Mouse (Mus musculus) liver (tissue): ENCODE measurements around the gene Spdye4a.
A peak's percentile ranks its signal among the peaks of the same experiment; 100 is the strongest.

Experiments
- DNase-seq: peaks from one replicate; pipeline ENCODE4 v3.0.0-alpha.2; 2020; ENCODE audit warnings: mixed read lengths

The Spdye4a gene

GRCm38 (mm10) chr5:143226790-143227189 is at the start of gene Spdye4a:
Gene Spdye4a, minus strand, starts transcription at chr5:143226890.
- DNase-seq, result no peak

- no peak for DNase-seq
Observed at GRCm38 (mm10) chr5:143275761-143276160, 49.1 kb upstream of the Spdye4a start.

DNA sequence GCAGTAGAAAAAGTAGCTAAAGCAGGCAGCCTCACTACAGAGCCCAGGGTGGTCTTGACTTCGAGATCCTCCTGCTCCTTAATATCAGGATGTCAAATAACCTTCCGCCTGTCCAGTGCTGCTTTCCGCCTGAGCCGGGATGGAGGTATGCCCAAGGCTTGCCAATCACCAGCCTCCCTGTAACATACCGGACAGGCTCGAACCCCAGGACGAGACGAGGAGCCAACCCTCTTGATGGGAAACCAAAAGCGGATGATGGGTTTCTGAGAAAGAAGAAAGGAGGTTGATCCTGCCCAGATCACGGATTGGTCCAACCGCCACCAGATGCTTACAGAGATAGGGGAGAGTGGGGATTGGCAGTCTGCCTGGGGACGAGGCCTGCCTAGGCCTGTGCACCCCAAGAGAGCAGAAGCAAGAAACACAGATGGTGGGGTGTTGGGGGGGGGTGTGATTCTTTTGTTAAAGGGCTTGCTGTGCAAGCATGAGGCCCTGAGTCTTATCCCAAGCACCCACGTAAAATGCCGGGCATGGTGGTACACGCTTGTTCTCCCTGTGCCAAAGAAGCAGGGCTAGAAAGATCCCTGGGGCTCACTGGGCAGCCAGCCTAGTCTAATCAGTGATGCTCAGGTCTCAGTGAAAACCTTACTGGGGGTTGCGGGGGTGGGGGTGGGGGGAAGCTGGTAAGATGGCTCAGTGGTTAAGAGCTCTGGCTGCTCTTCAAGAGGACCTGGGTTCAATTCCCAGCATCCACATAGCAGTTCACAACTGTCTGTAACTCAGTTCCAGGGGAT is 46.0 kb upstream of the Spdye4a start:
- no peak for DNase-seq

DNA sequence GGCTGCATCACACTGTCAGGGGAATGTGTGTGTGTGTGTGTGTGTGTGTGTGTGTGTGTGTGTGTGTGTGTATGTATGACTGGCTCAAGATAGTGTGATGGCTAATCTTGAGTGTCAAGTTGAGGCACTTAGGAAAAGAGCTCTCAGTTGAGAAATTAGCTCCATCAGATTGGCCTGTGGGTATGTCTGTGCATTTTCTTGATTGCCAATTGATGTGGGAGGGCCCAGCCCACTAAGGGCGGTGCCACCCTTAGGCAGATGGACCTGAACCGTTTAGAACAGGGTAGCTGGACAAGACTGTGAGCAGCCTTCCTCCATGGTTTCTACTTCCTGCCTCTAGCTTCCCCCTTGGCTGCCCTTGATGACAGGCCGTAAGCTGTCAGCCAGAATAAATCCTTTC is 45.4 kb upstream of the Spdye4a start:
- no peak for DNase-seq

- DNase-seq, result no peak
Observed at GRCm38 (mm10) chr5:143271642-143272041, 45.0 kb upstream of the Spdye4a start.

GRCm38 (mm10) chr5:143270151-143270519 is 43.4 kb upstream of the Spdye4a start:
- no peak for DNase-seq

GRCm38 (mm10) chr5:143269363-143270150 is 42.9 kb upstream of the Spdye4a start, which contains the start of gene Zfp316:
Gene Zfp316, minus strand, starts transcription at chr5:143270022.
- peak; percentile 41 for DNase-seq

GRCm38 (mm10) chr5:143268985-143269362 is 42.3 kb upstream of the Spdye4a start:
- DNase-seq, result no peak

GRCm38 (mm10) chr5:143266794-143267193 is 40.1 kb upstream of the Spdye4a start:
- DNase-seq, result no peak

DNA sequence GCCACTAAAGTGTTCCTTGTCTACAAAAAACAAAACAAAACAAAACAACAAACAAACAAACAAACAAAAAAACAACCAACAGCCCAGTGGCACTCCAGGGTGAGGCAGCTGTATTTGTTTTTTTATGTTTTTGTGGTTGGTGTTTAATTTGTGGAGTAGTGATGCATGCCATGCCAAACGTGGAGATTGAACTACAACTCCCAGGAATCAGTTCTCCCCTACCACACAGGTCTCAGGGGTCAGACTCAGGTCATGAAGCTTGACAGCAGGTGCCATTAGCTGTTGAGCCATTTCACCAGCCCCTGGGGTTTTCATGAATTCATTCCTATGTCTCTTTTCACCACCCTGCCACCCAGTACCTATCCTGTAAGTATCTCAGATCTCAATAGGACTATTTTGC is 38.7 kb upstream of the Spdye4a start:
- DNase-seq, result no peak

- DNase-seq, result no peak
Observed at GRCm38 (mm10) chr5:143264689-143265088, 38.0 kb upstream of the Spdye4a start.

- DNase-seq, result no peak
Observed at GRCm38 (mm10) chr5:143261636-143262035, 34.9 kb upstream of the Spdye4a start.

DNA sequence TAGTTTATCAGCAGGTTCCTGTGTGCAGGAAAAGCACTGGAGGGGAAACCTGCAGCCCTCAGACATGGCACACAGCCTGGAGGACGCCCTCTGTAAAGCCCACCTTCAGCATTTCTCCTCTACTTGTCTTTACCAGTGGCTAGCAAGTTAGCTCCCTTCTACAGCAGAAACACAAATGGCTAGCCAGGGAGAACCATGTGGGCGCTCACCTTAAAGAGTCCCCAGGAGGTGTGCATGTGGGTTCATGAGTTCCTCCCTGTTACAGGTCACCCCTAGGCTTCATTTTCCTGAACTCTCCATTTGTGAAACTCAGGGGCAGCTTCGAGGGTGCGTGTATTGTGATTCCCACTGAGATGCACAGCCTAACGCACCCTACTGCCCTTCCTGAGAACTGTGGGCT is 29.1 kb upstream of the Spdye4a start:
- DNase-seq, result no peak

GRCm38 (mm10) chr5:143255131-143255519 is 28.4 kb upstream of the Spdye4a start:
- no peak for DNase-seq

GRCm38 (mm10) chr5:143254487-143255130 is 27.9 kb upstream of the Spdye4a start:
- DNase-seq, result no peak

GRCm38 (mm10) chr5:143253881-143254486 is 27.3 kb upstream of the Spdye4a start:
- DNase-seq, result no peak

DNA sequence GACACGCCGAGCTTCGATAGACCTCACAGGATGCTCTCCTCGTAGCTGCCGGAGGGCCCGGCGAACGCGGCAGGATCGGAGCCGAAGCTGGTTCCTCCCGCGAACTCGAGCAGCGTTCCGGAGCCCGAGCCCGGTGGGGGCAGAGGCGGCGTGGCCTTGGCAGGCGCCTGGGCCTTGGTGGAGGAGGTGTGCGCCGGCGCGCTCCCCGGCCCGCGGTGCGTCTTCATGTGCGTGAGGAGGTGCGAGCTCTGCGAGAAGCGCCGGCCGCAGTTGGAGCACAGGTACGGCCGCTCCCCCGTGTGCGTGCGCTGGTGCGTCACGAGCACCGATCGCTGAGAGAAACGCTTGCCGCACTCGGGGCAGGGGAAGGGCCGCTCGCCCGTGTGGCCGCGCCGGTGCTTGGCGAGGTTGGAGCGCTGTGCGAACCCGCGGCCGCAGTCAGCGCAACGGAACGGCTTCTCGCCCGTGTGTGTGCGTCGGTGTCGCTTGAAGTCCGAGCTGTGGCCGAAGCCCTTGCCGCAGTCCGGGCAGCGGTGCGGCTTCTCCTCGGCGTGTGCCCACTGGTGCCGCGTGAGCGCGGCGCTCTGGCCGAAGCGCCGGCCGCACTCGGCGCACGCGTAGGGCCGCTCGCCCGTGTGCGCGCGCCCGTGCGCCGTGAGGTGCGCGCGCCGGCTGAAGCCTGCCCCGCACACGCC is 26.6 kb upstream of the Spdye4a start:
- DNase-seq, result no peak

DNA sequence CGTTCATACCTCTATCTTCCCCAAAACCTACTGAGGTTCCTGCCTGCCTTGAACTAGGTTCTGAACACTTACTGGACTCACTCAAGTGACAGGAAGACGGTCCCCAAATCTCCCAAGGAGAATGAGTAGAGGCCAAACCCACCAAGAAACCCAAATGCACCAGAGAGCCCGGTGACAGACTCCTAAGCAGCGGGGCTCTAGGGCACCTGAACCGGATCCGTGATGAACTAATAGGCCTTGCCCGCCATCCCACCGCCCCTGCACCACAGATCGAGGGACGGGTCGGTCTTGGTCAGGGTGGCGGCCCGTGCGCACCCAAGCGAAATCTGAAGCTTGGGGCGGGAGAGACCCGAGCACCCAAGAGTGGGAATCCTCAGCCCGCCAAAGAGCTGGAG is 26.1 kb upstream of the Spdye4a start:
- DNase-seq, result no peak

DNA sequence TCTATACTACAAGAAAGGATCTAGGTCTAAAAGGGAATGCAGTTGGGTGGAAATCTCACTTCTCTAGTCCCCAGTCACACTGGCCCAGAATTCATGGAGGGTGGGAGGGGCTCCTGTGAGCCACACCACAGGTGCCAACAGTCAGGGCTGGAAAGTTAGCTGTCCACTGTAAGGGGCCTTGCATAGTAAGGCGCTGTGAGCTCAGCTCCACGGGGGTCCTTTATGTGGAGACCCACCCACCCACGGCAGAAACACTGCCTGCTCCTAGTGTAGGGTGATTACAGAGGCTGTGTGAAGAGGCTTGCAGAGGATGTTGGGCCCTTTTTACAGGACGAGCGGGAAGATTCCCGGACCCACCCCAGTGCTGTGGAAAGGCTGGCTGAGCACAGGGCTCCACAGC is 25.3 kb upstream of the Spdye4a start:
- DNase-seq, result no peak

DNA sequence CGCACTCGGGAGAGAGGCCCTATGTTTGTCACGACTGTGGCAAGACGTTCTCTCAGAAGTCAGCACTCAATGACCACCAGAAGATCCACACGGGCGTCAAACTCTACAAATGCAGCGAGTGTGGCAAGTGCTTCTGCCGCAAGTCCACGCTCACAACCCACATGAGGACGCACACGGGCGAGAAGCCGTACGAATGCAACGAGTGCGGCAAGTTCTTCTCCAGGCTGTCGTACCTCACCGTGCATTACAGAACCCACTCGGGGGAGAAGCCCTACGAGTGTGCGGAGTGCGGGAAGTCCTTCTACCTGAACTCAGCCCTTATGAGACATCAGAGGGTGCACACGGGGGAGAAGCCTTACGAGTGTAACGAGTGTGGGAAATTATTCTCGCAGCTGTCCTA is 18.2 kb upstream of the Spdye4a start:
- DNase-seq, result no peak

DNA sequence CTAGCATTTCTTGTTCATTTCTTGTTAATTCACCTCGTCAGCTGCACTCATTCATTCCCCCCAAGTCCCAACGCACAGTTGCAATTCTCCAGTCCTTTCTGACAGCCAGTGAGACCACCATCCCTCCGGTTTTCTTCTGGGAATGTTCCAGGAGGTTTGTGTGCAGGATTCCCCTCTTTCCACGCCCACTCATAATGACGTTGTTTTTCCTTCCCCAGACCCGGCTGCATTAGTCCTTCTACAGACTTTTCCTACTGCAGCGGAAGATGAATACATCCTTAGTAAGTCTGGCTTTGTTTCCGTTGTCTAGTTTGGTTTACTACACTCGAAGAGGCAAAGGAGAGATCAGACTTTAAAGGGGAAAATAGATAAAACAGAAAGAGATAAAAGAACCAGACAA is 9.3 kb upstream of the Spdye4a start:
- no peak for DNase-seq

GRCm38 (mm10) chr5:143235028-143235693 is 8.5 kb upstream of the Spdye4a start, which contains the start of gene Zfp12:
Gene Zfp12, plus strand, starts transcription at chr5:143235163.
- peak; percentile 88 for DNase-seq
